Mouse (Mus musculus) spleen, adult 2 months (tissue): ENCODE measurements at regions not wholly inside any gene's neighbourhood (a gene's known extent, or its start where the extent isn't known, plus 50 kb on each side); places are given as distances from the start of the nearest gene placed in this dataset.

Experiments used
- DNase-seq, 2 experiments: peaks; one replicate each; pipeline versions ENCODE4 v3.0.0 to v3.0.0-alpha.2; 2012 to 2021; ENCODE audit warnings: low spot score in 2 of 2, low read depth in 1 of 2
- H3K27ac ChIP-seq: fragments of 200-500 bp; 2 replicates; pipeline ENCODE4 v1.5.1; 2012; ENCODE audit warnings: low read length, inconsistent platforms; ENCODE audit not compliant: insufficient read depth
- H3K27me3 ChIP-seq: fragments of 200-500 bp; 2 replicates; pipeline ENCODE4 v1.6.1; 2012; ENCODE audit warnings: mild to moderate bottlenecking, moderate library complexity, low read length, inconsistent platforms; ENCODE audit not compliant: control insufficient read depth, insufficient read depth
- H3K36me3 ChIP-seq: fragments of 200-500 bp; 2 replicates; pipeline ENCODE4 v1.6.1; 2012; ENCODE audit warnings: mild to moderate bottlenecking, low read length, inconsistent platforms; ENCODE audit not compliant: control insufficient read depth, insufficient read depth
- H3K4me1 ChIP-seq: fragments of 200-500 bp; 2 replicates; pipeline ENCODE4 v1.6.1; 2011; ENCODE audit warnings: inconsistent platforms; ENCODE audit not compliant: control insufficient read depth, insufficient read depth, insufficient read length
- H3K4me3 ChIP-seq: fragments of 200-500 bp; 2 replicates; pipeline ENCODE4 v1.5.1; 2011; ENCODE audit warnings: mild to moderate bottlenecking, inconsistent platforms; ENCODE audit not compliant: insufficient read depth, insufficient read length; ENCODE audit errors: extremely low read depth
- CTCF ChIP-seq: fragments of 200-500 bp; IDR thresholded peaks from 2 replicates; pipeline ENCODE4 v1.5.1; 2011; ENCODE audit warnings: mild to moderate bottlenecking, inconsistent platforms; ENCODE audit not compliant: insufficient read depth, insufficient read length, insufficient replicate concordance; ENCODE audit errors: extremely low read depth
- POLR2A ChIP-seq: fragments of 200-500 bp; IDR thresholded peaks from 2 replicates; pipeline ENCODE4 v1.6.1; 2011; ENCODE audit warnings: low read depth, low read length, inconsistent platforms
- WGBS: fragments of 180-500 bp; shearing (Covaris S2); methylation state at CpG from one replicate; pipeline ENCODE4 v1.1.7; 2018; 5-methylcytosine and 5-hydroxymethylcytosine counted together

GRCm38 (mm10) chr10:117447626-117448025 lies 67.8 kb upstream of the Cpsf6 start:
- DNase-seq: no peak
- H3K4me1 ChIP-seq: peaks cover 15% of the 10 kb centered on the region; the same call in 1 of the 2 replicates
- no peaks in the 10 kb centered on the region for H3K27me3 ChIP-seq
- no peaks in the 10 kb centered on the region for H3K36me3 ChIP-seq
- TF ChIP-seq POLR2A (no peak), CTCF (no peak)
- H3K27ac ChIP-seq: no peak overlapping the region
- 90% methylated on average over 8 of the region's 8 CpGs for WGBS
- no peak overlapping the region for H3K4me3 ChIP-seq

- no peak for TF ChIP-seq CTCF
- no peak for TF ChIP-seq POLR2A
These were observed 67.4 kb upstream of the Cpsf6 start for GRCm38 (mm10) chr10:117447206-117447605.

DNA sequence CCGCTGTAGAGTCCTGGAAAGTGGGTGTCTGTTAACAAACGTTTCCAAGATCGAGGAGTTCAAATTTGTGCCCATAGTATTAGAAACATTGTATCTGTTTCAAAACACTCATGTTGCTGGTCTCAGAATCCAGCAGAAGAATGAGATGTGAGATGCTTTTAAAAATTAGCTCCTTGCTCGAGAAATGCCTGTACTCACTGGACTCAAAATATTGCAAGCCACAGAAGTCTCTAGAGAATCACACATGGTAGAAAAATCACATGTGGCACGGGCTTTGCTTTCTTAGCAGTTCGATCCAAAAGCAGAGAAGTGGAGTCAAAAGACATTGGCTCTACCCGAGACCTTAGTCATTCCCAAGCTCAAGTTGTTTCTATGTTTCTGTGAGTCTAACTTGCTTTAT lies 67.0 kb upstream of the Cpsf6 start:
- H3K4me1 ChIP-seq: peaks cover 11% of the 10 kb centered on the region; the same call in 1 of the 2 replicates
- no peak overlapping the region for H3K4me3 ChIP-seq
- H3K27me3 ChIP-seq: no peaks in the 10 kb centered on the region
- DNase-seq: no peak
- 69% methylated on average over 7 of the region's 7 CpGs for WGBS
- H3K27ac ChIP-seq: no peak overlapping the region
- H3K36me3 ChIP-seq: no peaks in the 10 kb centered on the region
- TF ChIP-seq CTCF (no peak), POLR2A (no peak)

More at GRCm38 (mm10) chr10:117447206-117447605, 67.4 kb upstream of the Cpsf6 start:
- peaks cover 12% of the 10 kb centered on the region; the same call in 1 of the 2 replicates for H3K4me1 ChIP-seq
- H3K27ac ChIP-seq: no peak overlapping the region
- WGBS: 88% methylated on average over 8 of the region's 8 CpGs
- no peak overlapping the region for H3K4me3 ChIP-seq
- DNase-seq: no peak
- H3K27me3 ChIP-seq: no peaks in the 10 kb centered on the region
- no peaks in the 10 kb centered on the region for H3K36me3 ChIP-seq

- H3K36me3 ChIP-seq: no peaks in the 10 kb centered on the region
- TF ChIP-seq POLR2A (no peak), CTCF (no peak)
- no peak overlapping the region for H3K4me3 ChIP-seq
- no peak for DNase-seq
- peaks cover 7% of the 10 kb centered on the region; the same call in 1 of the 2 replicates for H3K4me1 ChIP-seq
- WGBS: 87% methylated on average over 15 of the region's 15 CpGs
- H3K27ac ChIP-seq: no peak overlapping the region
- H3K27me3 ChIP-seq: no peaks in the 10 kb centered on the region
These were observed 66.1 kb upstream of the Cpsf6 start for GRCm38 (mm10) chr10:117445801-117446490.

- Histone ChIP-seq H3K27me3 (no peaks in the 10 kb centered on the region), H3K4me3 (no peak overlapping the region), H3K27ac (no peak overlapping the region), H3K4me1 (peaks cover 7% of the 10 kb centered on the region; the same call in 1 of the 2 replicates), H3K36me3 (no peaks in the 10 kb centered on the region)
- no peak for TF ChIP-seq CTCF
- TF ChIP-seq POLR2A: no peak
- WGBS: 40% methylated on average over 6 of the region's 6 CpGs
- DNase-seq: no peak
These were observed 65.5 kb upstream of the Cpsf6 start for GRCm38 (mm10) chr10:117445181-117445790.

DNA sequence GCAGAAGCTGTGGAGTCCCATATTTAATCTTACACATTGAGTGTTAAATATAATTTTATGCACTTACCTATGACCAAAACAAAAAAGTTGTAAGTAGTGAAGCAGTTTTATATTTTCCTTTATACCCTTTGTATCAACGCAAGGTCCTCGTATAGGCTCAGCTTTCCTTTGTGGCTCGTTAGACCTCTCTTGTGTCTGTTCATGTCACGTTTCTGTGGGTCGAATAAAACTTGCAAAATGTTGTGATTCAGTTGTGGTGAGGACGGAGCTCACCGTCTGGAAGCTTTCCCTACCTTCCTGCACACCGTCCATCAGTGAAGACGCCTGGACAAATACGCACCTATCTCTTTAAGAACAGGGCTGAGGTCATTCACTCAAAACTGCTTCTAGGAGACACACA lies 64.9 kb upstream of the Cpsf6 start:
- H3K36me3 ChIP-seq: no peaks in the 10 kb centered on the region

More for the DNA sequence above, 64.9 kb upstream of the Cpsf6 start:
- Histone ChIP-seq H3K4me1 (peaks cover 7% of the 10 kb centered on the region; the same call in 1 of the 2 replicates), H3K27ac (no peak overlapping the region), H3K27me3 (no peaks in the 10 kb centered on the region), H3K4me3 (no peak overlapping the region)
- DNase-seq: no peak
- TF ChIP-seq POLR2A: no peak
- TF ChIP-seq CTCF: no peak
- WGBS: 91% methylated on average over 10 of the region's 10 CpGs
